In the genomic region with DNA sequence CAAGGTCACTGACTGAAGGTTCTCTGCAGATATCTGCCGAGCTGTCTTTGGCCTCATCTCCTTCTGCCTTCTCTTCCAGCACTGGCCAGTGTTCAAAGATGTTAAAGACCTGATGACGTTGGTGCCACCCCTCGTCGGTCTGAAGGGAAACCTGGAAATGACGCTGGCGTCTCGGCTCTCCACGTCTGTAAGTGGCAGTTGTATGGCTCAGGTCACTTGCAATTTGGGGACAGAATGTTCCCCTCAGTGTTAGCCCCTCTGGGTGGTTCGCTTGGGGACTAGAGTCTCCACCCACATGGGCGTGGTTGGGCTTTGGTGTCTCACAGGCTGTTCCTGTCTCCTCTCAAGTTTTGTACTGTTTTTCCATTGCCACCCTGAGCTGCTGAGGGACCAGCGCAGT, we compare ENCODE assay signal across 11 mouse cellular contexts. TPM values are rescaled to one million over a fixed set of nuclear protein-coding genes. Genes with fewer than 3 reads are reported as not detected.
DNase-seq lines count a peak whose midpoint lies in the region.
"Had no signal": no experiment of that assay in that cellular context is flagged by ENCODE, and none has a peak within 500 bp of the region (broad histone marks: within the 10 kb centered on the region; RNA-seq: fewer than 3 reads in every experiment).

No protein-coding gene starts in this region.

- H3K4me3 ChIP-seq in erythroblast, embryonic 14.5 days (replicated peaks), result peak overlapping the region; percentile 72
- H3K4me3 ChIP-seq: forebrain, embryonic 13.5 days; megakaryocyte, embryonic 14.5 days had no signal

- peaks cover 94% of the 10 kb centered on the region for H3K36me3 ChIP-seq in erythroblast, embryonic 14.5 days (ENCODE audit: control insufficient read depth)

- no peaks in the 10 kb centered on the region for H3K27me3 ChIP-seq in erythroblast, embryonic 14.5 days (ENCODE audit: control insufficient read depth)
- H3K27me3 ChIP-seq: forebrain, embryonic 13.5 days; megakaryocyte, embryonic 14.5 days had no signal

- DNase-seq in spleen, adult 12 weeks (ENCODE audit: low spot score), result peak; percentile 38
- no peak for DNase-seq in spleen, adult 18-20 months
- DNase-seq in heart, postnatal 36 days, result peak; percentile 48 to 62
- peak; percentile 30 to 61 for DNase-seq in lung, postnatal 4 days
- no peak for DNase-seq in ovary, postnatal 10 days (ENCODE audit: low spot score)
- no peak for DNase-seq in right cerebral cortex, postnatal 14 days
- DNase-seq in layer of hippocampus, postnatal 14 days (ENCODE audit: low spot score in 2 of 2), result no peak
- DNase-seq: cerebellum, adult 11 months had no signal

- H3K9me3 ChIP-seq in erythroblast, embryonic 14.5 days (ENCODE audit: control insufficient read depth, low read length), result no peaks in the 10 kb centered on the region
- H3K9me3 ChIP-seq: forebrain, embryonic 13.5 days; megakaryocyte, embryonic 14.5 days had no signal

- intact Hi-C loops in heart, postnatal 36 days (cut with DNase I), result no loop called here

- H3K4me1 ChIP-seq in erythroblast, embryonic 14.5 days (ENCODE audit: control insufficient read depth), result peaks cover 98% of the 10 kb centered on the region
- H3K4me1 ChIP-seq: forebrain, embryonic 13.5 days had no signal

RNA-seq across cellular contexts. Expression of a gene that starts 20.2 kb away (rescaled TPM):
- 15.7 and 16.6 TPM in 2 replicates for polyA plus RNA-seq in erythroblast, embryonic 14.5 days (2012)
- 10 to 100 TPM; 68.8 to 72.1 TPM for total RNA-seq in heart, postnatal 36 days (2021)
- 1 to 10 TPM; 5.9 to 9.1 TPM for total RNA-seq in layer of hippocampus, postnatal 14 days (2021)

Comparison
In these comparisons a context has a peak if more than half of its experiments do, and no peak if none do; other contexts are left out.
1. DNase-seq: peak in spleen, adult 12 weeks (single experiment), heart, postnatal 36 days (2 of 2) and lung, postnatal 4 days (2 of 2); none in spleen, adult 18-20 months (0 of 2), ovary, postnatal 10 days (single experiment), right cerebral cortex, postnatal 14 days (single experiment) and layer of hippocampus, postnatal 14 days (0 of 2).
2. RNA of a gene that starts 20.2 kb away (total RNA-seq): 68.8 to 72.1 TPM in heart, postnatal 36 days; 5.9 to 9.1 TPM in layer of hippocampus, postnatal 14 days; every median in the first group is over 4 times any median in the second.